Mouse (Mus musculus) layer of hippocampus, postnatal 10 days (tissue): ENCODE results near the gene Plcb1. TPM values are rescaled to one million over a fixed set of nuclear protein-coding genes. Genes with fewer than 3 reads are reported as not detected.

Source experiments
- DNase-seq, 2 experiments: peaks; one replicate each; pipeline ENCODE4 v3.0.0; 2021; ENCODE audit warnings: low spot score in 2 of 2
- total RNA-seq, 2 experiments: library from RNA; stranded (reverse); gene quantifications; 2 replicates each; pipeline ENCODE4 v1.2.3; 2021

Plcb1 gene
- total RNA-seq, 2 experiments from 2014 or later = 98.5 to 100 TPM

GRCm38 (mm10) chr2:134838185-134838584, 52.3 kb downstream of the Plcb1 start:
- DNase-seq = no peak

- DNase-seq = no peak
These were observed 53.0 kb downstream of the Plcb1 start for GRCm38 (mm10) chr2:134838888-134839287.

GRCm38 (mm10) chr2:134842883-134843282, 57.0 kb downstream of the Plcb1 start:
- DNase-seq = no peak

DNA sequence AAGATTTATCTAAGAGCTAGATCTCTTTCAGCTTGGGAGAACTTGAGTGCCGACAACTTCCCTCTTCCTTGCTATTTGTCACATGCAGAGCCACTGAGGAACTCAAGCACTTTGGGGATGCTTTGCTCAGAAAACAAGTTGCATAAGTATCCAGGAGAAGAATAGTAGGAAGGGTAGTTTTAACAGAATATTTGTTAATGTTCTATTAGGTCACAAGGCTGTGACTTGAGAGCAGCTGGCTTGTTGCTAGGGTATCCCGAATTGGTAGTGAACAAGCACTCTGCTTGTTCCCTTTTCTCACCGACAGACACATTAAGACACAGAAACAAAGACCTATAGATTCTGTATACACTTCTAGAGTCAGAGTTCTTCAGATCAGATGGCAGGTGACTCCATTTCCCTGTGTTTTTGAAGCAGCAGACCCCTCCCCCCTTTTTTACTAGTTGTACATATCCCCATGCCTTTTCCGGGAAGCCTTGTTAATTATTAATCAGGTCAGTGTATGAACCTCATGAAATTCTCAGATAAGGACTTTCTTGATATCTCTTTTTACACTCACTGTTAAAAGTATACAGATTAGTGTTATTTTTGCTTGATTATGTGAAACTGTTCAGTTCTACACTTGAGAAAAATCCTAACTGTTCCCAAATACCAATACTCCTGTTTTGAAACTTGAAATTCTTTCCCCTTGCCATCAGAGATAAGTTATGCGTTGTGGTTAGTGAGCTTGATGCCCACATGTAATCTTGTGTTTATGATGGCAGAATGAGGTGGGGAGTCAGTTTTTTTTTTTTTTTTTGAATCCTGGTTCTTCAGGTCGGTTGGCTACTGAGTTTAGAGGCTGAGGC, 58.7 kb downstream of the Plcb1 start:
- no peak for DNase-seq

- DNase-seq = no peak
These were observed 59.4 kb downstream of the Plcb1 start for GRCm38 (mm10) chr2:134845239-134845738.

DNA sequence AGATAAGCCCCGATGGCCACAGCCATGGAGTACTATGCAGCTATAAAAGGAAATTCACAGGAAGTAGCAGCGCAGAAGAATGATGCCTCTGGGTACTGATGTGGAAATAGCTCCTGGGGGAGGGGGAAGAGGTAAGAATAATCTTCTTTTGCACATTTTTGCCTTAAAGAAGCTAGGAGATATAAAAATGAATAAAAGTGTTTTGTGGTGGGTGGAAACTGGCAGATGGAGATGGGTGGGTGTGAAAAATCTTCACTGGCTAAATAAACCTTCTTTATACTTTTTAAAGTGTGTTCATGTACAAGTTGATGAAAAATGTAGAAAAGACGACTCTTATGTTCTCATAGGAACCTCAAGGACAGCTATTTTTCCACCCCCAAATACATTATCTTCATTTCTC, 60.7 kb downstream of the Plcb1 start:
- DNase-seq = no peak

DNA sequence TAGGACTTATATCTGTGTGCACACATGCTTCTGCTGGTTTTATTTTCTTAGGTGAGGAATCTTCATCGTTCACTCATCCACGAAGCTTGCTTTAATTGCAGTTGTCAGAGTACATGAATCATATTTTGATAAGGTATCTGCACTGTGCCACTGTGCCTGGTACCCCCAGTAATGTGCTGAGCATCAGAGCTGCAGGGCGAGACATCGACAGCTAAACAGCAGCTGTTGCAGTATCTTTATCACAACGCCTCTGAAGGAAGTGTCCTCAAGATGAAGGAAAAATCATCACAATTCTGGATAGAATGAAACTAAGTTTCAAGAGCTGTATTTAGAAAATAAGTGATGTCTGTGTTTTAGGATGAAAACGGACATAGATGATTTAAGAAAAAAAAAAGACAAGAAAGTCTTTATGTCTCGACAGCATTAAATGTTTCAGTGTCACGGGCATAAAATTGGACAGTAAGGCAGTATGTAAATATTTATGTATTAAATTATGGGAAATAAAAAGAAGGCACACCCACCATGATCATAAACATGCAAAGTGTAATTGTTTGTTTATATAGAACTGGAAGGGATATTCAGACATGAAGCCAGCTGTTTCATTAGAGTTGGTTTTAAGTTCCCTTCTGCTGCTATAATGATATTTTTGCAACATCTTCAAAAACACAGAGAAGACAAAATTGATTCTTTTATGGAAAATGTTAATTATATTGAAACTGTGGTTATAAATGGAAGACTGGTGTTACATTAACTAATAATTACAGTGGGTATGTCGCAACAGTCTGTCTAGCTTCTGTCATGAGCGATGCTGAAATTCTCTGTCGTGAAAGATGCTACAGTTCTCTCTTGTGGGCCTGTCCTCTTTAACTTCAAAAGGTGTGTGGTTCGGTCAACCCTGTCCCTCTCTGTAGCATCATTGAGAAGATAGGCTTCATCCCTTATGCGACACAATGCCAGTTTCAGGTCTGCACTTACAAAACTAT, 65.6 kb downstream of the Plcb1 start:
- DNase-seq = no peak

GRCm38 (mm10) chr2:134856239-134856638, 70.4 kb downstream of the Plcb1 start:
- DNase-seq = no peak

DNA sequence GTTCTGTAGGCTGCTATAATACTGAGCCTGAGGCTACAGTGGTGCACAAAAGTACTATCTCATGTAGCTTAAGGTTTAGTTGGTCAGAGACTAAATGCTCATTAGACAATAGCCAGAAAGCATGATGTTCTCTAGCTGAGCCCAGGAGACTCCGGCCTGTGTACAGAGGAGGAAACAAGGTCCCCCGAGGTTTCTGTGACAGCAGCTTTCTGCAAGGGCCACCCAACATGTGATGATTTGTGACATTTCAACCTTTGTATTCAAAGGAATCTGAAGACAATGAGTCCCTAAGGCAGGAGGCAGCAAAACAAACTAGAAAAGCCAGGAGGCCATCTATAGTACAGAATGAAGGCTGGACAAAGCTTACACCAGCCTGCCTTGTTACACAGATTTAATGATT, 70.8 kb downstream of the Plcb1 start:
- no peak for DNase-seq

- peak; percentile 36 to 59 for DNase-seq
These were observed 79.2 kb downstream of the Plcb1 start for GRCm38 (mm10) chr2:134864985-134865645.

- DNase-seq = no peak
These were observed 81.5 kb downstream of the Plcb1 start for GRCm38 (mm10) chr2:134867381-134867780.

GRCm38 (mm10) chr2:134871692-134872489, 86.0 kb downstream of the Plcb1 start:
- DNase-seq = no peak

DNA sequence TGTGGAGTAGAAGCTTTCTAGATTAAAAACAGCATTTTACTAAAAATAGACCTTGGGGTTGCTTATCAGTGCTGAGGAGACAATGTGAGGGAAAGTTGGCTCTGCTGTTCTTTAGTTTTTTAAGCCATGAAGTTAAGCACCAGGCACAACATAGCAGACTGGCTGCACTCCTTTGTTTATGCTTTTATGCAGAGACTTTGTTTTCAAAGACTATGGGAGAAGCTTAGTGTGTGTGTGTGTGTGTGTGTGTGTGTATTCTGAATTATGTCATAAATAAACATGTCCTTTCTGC, 86.6 kb downstream of the Plcb1 start:
- DNase-seq = no peak

DNA sequence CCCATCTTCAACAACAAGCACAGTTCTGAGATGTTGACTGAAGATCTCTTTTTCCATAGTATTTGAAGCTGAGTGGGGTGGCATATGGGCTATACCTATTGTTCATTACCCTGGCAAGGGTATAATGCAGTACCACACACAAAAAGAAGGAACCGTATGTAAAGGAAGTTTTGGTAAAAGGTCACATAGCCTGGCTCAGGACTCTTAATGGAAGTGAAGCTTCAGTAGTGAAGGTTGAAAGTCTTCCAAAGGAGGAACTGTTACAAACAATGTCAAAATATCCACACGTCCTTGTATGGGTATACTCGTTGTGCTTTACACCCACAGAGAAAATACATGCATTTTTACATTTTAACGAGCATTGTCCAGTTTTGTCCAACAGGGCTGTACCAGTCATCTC, 91.3 kb downstream of the Plcb1 start:
- DNase-seq = no peak

- DNase-seq = no peak
These were observed 105.3 kb downstream of the Plcb1 start for GRCm38 (mm10) chr2:134891207-134891606.

- no peak for DNase-seq
These were observed 108.9 kb downstream of the Plcb1 start for GRCm38 (mm10) chr2:134894776-134895175.

DNA sequence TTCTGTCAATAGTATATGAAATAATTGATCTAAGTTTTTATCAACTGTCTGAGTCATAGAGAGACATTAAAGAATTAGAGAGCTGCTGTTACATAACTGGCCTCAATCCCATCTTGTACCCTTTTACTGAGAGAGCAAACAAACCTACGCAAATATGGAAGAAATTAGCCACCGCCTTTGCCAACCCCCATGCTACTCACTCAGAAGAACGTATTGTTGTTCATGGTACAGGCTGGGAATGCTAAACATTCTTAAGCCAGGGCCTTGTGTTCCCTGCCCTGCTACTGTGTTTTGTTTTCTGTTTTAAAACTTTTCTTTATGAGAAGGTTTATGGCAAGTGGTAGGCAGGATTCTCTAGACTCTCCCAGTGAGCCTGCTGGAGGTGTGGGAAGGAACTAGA, 110.3 kb downstream of the Plcb1 start:
- no peak for DNase-seq

- DNase-seq = no peak
These were observed 111.2 kb downstream of the Plcb1 start for GRCm38 (mm10) chr2:134897083-134897482.

- DNase-seq = no peak
These were observed 115.7 kb downstream of the Plcb1 start for GRCm38 (mm10) chr2:134901521-134901920.

DNA sequence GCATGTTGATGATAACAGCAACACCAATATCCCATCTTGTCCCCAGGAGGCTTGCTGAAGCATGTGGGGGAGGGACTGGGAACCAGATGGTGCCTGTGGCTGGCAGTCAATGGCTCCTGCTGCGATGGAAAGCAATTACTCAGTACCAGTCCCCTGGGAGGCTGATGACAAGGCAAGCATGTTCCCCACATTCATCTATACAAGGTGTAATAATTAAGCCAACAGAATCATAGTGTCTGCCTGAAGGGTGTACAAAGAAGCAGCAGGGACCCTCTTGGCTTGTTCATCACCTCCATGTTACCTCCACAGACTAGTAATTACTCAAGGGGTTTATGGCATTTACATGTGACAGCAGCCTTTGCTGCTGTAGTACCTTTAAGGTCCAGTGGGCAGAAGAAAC, 125.0 kb downstream of the Plcb1 start:
- DNase-seq = peak; percentile 49 to 61

- no peak for DNase-seq
These were observed 125.5 kb downstream of the Plcb1 start for GRCm38 (mm10) chr2:134911360-134911759.
